Mouse (Mus musculus): ENCODE results near the gene Ghitm. TPM values are rescaled to one million over a fixed set of nuclear protein-coding genes. Genes with fewer than 3 reads are reported as not detected.
A peak's percentile ranks its signal among the peaks of the same experiment; 100 is the strongest.
"Not testable (repeated sequence)": the region's sequence is repeated elsewhere in the genome, so short reads cannot be mapped to it uniquely, and the experiment has no call there.

Ghitm gene
- polyA plus RNA-seq (2015; fragmentation: Nextera tagmentation; extraction: Ambion mirVana), result 175 and 183 TPM in 2 replicates

DNA sequence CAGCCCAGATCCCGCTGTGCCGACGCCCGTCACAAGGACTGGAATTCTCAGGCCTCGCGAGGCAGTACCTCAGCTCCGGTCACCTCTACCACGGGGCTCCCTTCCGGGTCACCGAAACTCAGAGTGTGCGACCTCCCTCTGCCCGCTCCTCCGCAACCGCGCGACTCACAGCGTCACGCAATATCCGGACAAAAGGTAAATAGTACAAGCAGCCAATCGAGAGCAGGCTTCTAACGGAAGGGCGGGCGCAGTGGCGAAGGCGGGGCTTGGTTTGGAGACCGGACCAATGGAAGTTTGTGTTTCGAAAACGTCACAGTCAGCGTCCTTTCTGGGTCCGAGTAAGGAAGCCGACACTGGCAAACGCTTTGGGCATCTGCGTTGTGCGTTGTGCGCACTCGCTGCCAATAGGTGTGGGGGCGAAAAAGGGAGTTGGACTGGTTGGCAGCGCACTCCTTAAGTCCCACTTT is at the start of gene Ghitm:
Ghitm (minus strand) TSS at position 146 of the 467 bp plus-strand sequence.
- H3K27me3 ChIP-seq, result no peaks in the 10 kb centered on the region

DNA sequence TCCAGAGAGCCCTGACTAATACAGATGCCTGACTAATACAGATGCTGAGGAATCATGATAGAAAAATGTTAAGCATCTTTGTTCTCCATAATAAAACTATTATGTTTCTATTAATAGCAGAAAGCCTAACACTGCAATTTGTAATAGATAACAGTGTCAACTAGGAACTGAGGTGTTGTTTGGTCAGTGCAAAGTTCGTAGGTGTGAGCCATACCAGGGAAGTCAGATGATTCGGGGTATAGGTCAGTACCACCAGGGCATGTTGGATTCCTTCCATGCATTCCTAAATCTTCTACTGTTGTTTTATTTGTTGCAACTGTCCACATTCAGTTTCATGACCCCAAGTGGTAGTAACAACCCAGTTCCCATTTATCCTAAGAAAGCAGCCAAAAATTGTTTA is 49.8 kb upstream of the Ghitm start:
- Histone ChIP-seq H3K9me3 (replicated peaks) (no peaks in the 10 kb centered on the region), H3K4me2 (no peak overlapping the region), H3K4me1 (no peaks in the 10 kb centered on the region), H3K9ac (no peak overlapping the region), H3K27ac (no peak overlapping the region), H3K27me3 (no peaks in the 10 kb centered on the region), H3K36me3 (ENCODE audit: poor library complexity, severe bottlenecking) (no peaks in the 10 kb centered on the region), H3K4me3 (no peak overlapping the region)
- no peak for ATAC-seq
- 85% methylated on average over 2 of the region's 2 CpGs for WGBS

More for the DNA sequence above, at the start of gene Ghitm:
- Histone ChIP-seq H3K9ac (peak within 1 kb of the TSS; percentile 91), H3K36me3 (ENCODE audit: poor library complexity, severe bottlenecking) (peaks cover 23% of the 10 kb centered on the region), H3K4me3 (peak within 1 kb of the TSS; percentile 91), H3K9me3 (replicated peaks) (no peaks in the 10 kb centered on the region), H3K4me1 (peaks cover 9% of the 10 kb centered on the region), H3K4me2 (peak within 1 kb of the TSS; percentile 63), H3K27ac (peak within 1 kb of the TSS; percentile 44; the same call in 1 of the 2 replicates)
- peak; percentile 99 for ATAC-seq
- 0% methylated on average over 38 of the region's 38 CpGs for WGBS

DNA sequence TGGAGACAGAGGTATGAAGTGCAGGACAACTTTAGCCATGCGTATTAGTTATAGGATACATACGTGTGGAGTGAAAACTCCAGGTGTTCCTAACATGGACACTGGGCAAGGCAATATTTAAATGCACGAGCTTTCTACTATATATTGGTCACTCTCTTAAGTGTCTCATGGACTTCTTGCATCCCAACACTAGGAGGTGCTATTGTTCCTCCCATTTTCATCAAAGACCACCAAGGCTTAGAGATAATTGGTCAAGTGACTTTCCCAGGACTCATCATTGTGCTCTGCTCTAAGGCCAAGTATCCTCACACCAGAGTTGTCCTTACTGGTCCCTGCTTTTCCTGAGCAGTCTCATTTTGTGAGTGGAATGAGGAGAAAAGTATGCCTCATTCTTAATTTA is 39.4 kb upstream of the Ghitm start:
- H3K4me1 ChIP-seq, result no peaks in the 10 kb centered on the region
- H3K4me3 ChIP-seq, result no peak overlapping the region
- no peaks in the 10 kb centered on the region for H3K9me3 ChIP-seq (replicated peaks)
- H3K27ac ChIP-seq, result no peak overlapping the region
- H3K27me3 ChIP-seq, result no peaks in the 10 kb centered on the region
- no peak overlapping the region for H3K9ac ChIP-seq
- no peak overlapping the region for H3K4me2 ChIP-seq
- no peak for ATAC-seq
- H3K36me3 ChIP-seq (ENCODE audit: poor library complexity, severe bottlenecking), result no peaks in the 10 kb centered on the region
- 78% methylated on average over 3 of the region's 3 CpGs for WGBS

DNA sequence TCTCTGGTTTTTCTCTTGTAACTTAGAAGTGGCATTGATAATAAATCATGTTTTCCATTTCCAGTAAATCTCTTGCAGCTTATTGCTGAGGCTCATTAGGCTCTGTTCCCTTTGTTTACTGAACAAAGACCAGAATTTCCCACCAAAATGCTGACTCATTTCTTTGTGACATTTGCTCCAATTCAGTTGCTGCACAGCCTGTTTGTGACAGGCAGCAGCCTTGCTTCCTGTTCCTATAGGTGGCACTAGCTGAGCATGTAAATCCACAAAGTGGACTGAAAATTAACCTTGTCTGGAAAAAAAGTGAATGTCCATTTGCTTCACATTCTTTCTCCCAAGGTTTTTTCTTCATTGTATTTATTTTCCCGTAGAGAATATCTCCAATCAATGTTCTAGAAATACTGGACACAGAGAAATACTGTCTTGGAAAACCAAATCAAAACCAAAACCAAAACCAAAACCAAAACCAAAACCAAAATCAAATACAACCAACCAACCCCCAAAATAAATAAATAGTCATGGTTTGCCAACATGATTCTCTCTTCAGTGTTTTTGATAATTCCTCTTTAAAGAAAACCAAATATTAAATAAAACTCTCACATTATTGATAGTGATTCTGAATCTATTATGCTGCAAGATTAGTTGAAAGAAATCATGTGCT is 30.3 kb upstream of the Ghitm start:
- Histone ChIP-seq H3K9me3 (replicated peaks) (no peaks in the 10 kb centered on the region), H3K27ac (no peak overlapping the region), H3K4me3 (no peak overlapping the region), H3K36me3 (ENCODE audit: poor library complexity, severe bottlenecking) (no peaks in the 10 kb centered on the region), H3K4me2 (no peak overlapping the region), H3K27me3 (no peaks in the 10 kb centered on the region), H3K9ac (no peak overlapping the region), H3K4me1 (no peaks in the 10 kb centered on the region)
- ATAC-seq, result peak; percentile 71
- 61% methylated on average over 1 of the region's 1 CpGs for WGBS

DNA sequence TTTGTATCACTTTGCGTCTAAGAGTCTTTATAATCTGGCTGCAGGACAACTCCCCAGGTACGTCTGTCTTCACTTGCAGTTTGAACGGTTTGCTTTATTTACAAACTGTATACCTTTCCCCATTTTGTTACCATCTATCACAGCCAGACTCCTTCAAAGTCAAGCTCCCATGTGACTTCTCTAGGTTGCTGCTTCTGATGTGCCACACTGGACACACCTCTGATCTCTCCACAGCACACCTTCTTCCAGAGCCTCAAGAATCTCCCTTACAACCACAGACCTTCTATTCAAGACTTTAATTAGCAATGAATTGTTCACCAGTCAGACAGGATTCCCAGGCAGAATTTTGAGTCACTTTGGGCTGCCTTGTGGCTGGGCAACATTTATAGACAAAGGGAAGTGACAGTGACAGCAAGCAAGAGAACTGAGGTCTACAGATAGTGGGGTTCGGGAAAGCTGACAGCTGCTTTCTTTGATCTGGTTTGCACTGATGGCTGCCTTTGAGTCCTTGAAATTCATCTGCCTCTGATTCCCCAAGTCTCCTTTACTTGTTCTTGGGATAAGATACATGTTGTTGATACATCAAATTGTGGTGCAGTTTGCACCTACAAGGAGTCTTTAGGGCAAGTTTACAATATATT is 29.4 kb upstream of the Ghitm start:
- 77% methylated on average over 4 of the region's 4 CpGs for WGBS
- Histone ChIP-seq H3K4me2 (no peak overlapping the region), H3K9me3 (replicated peaks) (no peaks in the 10 kb centered on the region), H3K27me3 (no peaks in the 10 kb centered on the region), H3K9ac (no peak overlapping the region), H3K4me1 (no peaks in the 10 kb centered on the region), H3K27ac (no peak overlapping the region), H3K36me3 (ENCODE audit: poor library complexity, severe bottlenecking) (no peaks in the 10 kb centered on the region), H3K4me3 (no peak overlapping the region)
- ATAC-seq, result no peak

DNA sequence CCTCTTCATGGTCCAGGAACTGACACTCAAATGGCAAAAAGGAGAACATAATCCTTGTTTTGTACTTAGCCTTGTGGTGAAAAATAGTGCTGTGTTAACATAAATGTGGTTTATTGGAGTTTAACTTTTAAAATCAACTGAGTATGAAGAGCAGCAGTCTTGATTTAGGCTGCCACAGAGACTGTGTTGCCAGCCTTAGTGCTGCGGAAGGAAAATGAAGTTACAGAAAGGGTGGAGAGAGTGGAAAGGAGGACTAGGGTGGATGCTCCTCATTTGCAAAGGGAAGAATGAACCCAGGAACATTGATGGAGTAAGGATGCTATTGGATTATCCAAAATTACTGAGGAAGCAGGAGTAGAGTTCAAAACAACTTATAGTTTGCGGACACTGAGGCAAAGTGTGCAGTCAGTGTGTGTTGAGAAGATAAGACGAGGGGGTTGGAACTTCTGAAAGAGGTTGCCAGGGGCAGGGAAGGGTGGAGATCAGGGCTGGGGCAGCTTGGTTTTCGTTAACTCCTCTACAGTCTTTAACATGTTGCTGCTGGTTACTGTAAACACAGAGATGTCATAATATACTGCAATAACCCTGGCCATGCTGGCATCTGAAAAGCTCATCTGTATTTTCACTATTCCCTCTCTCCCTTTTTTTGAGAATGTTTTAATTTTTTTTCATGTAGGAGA is 28.3 kb upstream of the Ghitm start:
- H3K27me3 ChIP-seq, result no peaks in the 10 kb centered on the region
- no peaks in the 10 kb centered on the region for H3K36me3 ChIP-seq (ENCODE audit: poor library complexity, severe bottlenecking)
- no peak overlapping the region for H3K9ac ChIP-seq
- no peak for ATAC-seq
- 83% methylated on average over 4 of the region's 4 CpGs for WGBS
- no peak overlapping the region for H3K27ac ChIP-seq
- H3K4me3 ChIP-seq, result no peak overlapping the region
- no peak overlapping the region for H3K4me2 ChIP-seq
- no peaks in the 10 kb centered on the region for H3K9me3 ChIP-seq (replicated peaks)
- H3K4me1 ChIP-seq, result no peaks in the 10 kb centered on the region

DNA sequence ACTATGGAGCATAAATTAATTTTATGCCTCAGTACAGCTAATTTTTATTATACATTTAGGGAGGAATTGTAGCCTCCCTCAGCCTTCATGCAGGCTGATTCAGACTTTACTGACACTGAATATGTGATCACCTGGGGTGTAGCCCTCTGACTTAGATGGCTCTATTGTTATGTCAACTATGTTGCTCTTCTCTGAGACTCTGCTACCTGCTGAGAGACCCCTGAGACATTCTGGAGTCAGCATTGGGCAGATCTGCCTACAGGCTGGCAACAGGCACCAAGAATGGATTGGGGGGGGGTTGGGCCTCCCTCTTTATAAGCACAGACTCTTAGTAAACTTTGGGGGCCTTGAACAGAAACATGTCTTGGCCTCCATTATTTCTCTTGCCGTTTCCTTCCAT is 19.3 kb upstream of the Ghitm start:
- Histone ChIP-seq H3K36me3 (ENCODE audit: poor library complexity, severe bottlenecking) (no peaks in the 10 kb centered on the region), H3K4me2 (no peak overlapping the region), H3K27ac (no peak overlapping the region), H3K4me1 (no peaks in the 10 kb centered on the region), H3K9me3 (replicated peaks) (peaks cover 10% of the 10 kb centered on the region), H3K27me3 (no peaks in the 10 kb centered on the region), H3K4me3 (no peak overlapping the region), H3K9ac (no peak overlapping the region)
- ATAC-seq, result no peak
- WGBS, result 92% methylated on average over 1 of the region's 1 CpGs

DNA sequence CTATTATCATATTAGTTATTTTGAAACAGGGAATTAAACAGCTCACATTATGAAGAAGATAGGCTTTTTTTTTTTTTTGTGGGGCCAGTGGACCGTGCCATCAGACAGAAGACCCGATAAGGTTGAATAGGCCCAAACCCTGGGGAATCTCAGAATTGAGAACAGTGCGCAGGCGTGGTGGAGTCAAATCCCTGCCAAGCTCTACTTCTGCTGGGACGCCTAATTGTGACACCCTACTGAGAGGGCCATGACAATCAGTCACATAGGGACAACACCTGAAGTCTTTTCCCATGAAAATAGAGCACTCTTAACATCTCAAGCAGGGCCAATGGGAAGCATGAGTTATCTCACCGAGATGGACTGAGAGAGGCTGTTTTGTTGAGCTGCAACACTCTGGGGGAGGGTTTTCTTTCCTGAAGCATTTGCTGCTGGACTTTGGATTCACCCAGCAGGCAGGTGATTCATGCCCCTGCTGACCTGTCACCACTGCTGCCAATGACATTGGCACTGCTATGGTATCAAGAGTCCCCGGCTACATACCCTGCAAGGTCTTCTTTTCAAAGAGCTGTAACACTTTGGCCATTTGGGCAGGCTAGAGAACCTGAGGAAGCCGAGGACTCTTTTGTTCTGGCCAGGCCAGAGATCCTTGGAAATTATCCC is 4.1 kb upstream of the Ghitm start:
- H3K4me2 ChIP-seq, result no peak overlapping the region

DNA sequence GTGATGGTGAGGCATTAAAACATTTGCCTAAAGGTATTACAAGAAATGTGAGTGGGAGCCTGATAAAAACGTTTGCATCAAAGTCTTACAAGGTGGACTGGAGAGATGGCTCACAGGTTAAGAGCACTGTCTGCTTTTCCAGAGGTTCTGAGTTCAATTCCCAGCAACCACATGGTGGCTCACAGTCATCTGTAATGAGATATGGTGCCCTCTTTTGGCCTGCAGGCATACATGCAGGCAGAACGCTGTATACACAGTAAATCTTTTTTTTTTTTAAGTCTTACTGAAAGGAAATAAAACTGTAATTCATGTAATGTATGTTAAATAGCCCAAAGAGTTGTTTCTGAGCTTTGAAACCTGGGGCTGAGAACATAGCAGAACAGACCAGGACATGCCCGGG is 2.5 kb upstream of the Ghitm start:
- not testable (repeated sequence) for ATAC-seq; H3K4me2 ChIP-seq; H3K9me3 ChIP-seq (replicated peaks); H3K27me3 ChIP-seq; H3K27ac ChIP-seq; H3K9ac ChIP-seq; H3K36me3 ChIP-seq (ENCODE audit: poor library complexity, severe bottlenecking); H3K4me3 ChIP-seq; H3K4me1 ChIP-seq
- 82% methylated on average over 2 of the region's 3 CpGs for WGBS

More for the DNA sequence above, 4.1 kb upstream of the Ghitm start:
- Histone ChIP-seq H3K4me3 (no peak overlapping the region), H3K9me3 (replicated peaks) (no peaks in the 10 kb centered on the region), H3K27ac (no peak overlapping the region), H3K9ac (no peak overlapping the region), H3K36me3 (ENCODE audit: poor library complexity, severe bottlenecking) (no peaks in the 10 kb centered on the region), H3K27me3 (no peaks in the 10 kb centered on the region), H3K4me1 (peaks cover 2% of the 10 kb centered on the region; the same call in 1 of the 2 replicates)
- ATAC-seq, result no peak
- 53% methylated on average over 8 of the region's 8 CpGs for WGBS

DNA sequence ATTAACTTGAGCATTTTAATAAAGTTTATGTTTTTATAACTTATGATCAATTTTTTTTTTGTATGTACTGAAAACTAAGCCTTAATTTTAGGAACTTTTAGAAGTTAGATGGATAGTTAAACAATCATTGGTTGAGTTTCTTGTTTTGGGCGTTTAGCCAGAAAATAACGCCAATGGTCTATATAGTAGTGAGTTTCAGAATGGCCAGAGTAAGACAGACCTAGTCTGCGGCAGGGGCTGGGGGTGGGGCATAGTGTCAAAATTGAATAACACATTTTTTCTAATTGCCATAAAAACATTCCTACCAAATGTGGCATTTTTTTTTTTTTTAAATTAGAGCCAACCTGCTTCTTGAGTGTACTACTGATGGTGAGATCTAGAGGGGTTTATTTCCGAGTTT is 1.0 kb upstream of the Ghitm start:
- no peak overlapping the region for H3K4me3 ChIP-seq
- peaks cover 9% of the 10 kb centered on the region for H3K4me1 ChIP-seq
- WGBS, result 71% methylated on average over 4 of the region's 4 CpGs
- H3K27ac ChIP-seq, result no peak overlapping the region
- H3K9ac ChIP-seq, result no peak overlapping the region
- peaks cover 14% of the 10 kb centered on the region for H3K36me3 ChIP-seq (ENCODE audit: poor library complexity, severe bottlenecking)
- no peaks in the 10 kb centered on the region for H3K27me3 ChIP-seq
- ATAC-seq, result no peak
- no peaks in the 10 kb centered on the region for H3K9me3 ChIP-seq (replicated peaks)
- H3K4me2 ChIP-seq, result no peak overlapping the region

DNA sequence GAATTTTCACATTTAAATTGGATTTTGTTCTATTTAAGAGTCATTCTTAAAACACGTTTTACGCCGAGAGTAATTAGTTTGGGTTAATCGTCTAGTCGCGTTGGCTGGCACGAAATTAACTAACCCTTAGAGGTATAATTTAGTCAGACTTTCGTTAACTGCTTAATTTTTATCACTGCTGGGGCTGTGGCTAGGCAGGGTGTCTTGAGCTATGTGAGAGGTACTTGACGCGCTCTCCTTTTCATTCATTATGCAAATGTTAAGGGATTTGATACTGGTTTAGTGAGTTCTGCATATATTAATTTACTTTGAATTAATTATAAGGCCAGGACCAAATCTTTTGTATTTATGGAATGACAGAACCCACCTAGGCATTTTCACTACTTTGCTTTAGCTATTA is 599 bp upstream of the Ghitm start:
- Histone ChIP-seq H3K4me3 (peak overlapping the region; percentile 91), H3K9me3 (replicated peaks) (no peaks in the 10 kb centered on the region), H3K36me3 (ENCODE audit: poor library complexity, severe bottlenecking) (peaks cover 18% of the 10 kb centered on the region), H3K4me2 (peak overlapping the region; percentile 61), H3K27ac (no peak overlapping the region), H3K27me3 (no peaks in the 10 kb centered on the region), H3K4me1 (peaks cover 9% of the 10 kb centered on the region), H3K9ac (peak overlapping the region; percentile 91)
- ATAC-seq, result peak; percentile 66
- WGBS, result 0% methylated on average over 10 of the region's 10 CpGs
